Mouse (Mus musculus) A20 (cell line): ENCODE data around the gene Dock1.

Experiments
- DNase-seq: peaks from one replicate; pipeline ENCODE4 v3.0.0-alpha.2; 2011; ENCODE audit warnings: low read depth, low spot score

Dock1 gene

DNA sequence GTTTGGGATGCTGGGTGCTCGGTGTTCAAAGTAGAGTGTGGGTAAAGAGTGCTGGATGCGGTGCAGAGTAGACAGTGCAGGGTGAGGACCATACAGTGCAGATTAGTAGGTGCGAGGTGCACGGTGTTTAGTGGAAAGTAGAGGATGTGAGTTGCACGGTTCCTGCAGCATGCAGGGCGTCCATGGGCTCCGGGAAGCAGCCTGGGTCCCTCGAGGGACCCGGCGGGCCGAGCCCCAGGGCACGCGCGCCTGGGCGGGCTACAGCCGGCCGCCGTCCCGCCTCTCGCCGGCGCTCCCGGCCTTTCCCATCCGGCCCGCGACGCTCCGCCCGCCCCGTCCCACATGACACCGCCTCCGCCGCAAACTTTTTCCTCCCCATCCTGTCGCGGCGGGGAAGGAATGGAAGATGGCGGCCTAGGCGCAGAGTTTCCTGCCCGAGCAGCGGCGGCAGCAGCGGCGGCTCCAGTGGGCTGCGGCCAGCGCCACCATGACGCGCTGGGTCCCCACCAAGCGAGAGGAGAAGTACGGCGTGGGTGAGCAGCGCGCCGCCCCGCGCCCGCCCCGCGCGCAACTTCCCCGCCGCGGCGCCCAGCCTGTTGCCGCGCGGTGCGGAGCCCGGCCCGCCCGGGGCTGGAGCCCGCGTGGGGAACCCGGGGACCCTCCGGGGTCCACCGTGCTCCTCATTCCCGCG, at the start of gene Dock1:
Gene Dock1, plus strand, starts transcription at position 343 of the 691 bp plus-strand sequence.
- DNase-seq = no peak

DNA sequence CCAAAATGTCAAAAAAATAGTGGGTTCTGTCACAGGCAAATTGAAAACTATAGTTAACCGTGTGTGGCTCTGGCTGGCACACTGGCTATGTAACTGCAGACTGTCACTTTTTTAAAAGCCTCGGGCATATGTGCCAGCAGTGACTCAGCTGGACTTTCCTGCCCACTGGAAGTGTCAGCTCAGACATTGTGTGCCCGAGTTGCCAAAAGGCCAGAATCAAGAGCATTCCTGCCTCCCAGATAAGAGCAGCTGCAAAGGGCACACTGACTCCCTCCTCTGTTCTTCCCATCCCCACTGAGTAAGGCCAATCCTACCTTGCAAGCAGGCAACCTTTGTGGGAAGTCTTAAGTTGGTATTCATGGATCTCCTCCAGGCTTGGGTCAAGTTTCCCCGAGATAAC, 42.5 kb upstream of the Dock1 start:
- DNase-seq = no peak

DNA sequence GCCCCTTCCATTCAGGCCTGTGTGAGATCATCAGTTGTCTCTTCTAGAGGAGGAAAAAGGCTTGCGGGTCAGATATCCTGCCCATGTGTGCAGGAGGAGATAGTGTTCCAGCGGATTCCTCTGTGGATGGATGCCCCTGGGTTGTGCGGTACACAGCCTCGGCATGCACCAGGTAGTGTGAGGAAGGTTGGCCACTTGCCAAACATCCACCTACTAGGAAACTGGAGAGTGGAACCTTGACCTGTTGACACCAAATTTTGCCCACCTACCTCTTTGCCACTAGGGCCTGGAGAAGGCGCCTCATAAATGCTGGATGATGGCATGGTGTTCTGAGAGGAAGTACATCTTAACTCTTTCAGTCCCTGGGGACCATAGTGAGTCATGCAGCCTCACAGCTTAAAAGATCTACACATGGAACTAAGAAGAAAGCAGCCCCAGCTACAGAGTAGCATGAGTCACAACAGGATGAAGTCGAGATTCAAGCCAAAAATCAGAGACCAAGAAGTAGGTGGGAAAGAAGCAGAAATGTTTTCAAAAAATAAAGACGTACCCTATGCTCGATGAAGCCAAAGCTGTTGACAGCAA, 20.1 kb upstream of the Dock1 start:
- no peak for DNase-seq

DNA sequence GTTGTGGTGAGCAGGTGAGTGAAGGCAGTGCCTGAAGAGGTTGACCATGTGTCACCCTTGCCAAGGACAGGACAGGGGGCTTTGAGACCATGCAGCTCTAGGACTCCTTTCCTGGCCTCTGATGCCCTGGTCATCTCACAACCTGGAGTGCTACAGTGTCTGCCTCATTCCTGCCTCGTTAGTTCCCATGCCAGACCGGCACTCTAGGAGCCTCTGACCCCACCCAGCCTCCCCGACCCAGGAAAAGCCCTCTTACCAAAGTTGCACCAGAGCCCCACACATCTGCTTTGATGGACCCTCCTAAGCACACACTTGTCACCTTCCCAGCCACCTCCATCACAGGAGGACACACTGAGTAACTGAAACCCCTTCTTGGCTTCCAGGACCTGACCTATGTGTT, 19.4 kb upstream of the Dock1 start:
- DNase-seq = no peak

DNA sequence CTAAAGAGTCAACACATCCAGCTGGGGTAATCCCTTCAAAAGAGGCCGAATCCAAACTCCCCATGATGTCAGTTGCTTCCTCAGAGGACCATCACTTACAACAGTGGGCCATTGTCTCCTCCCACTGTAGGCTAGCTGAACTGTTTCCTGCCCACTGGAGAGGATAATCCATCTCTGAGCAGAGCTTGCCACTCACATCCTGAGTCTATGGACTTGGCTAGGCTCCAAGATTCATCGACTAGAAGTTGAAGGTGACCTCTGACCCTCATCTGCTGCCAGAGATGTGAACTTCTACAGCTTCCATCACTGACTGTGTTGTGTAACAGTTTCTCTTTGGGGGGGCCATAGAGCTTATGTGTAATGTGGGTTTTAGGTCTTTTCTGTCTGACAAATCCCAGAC, 7.2 kb upstream of the Dock1 start:
- DNase-seq = no peak

DNA sequence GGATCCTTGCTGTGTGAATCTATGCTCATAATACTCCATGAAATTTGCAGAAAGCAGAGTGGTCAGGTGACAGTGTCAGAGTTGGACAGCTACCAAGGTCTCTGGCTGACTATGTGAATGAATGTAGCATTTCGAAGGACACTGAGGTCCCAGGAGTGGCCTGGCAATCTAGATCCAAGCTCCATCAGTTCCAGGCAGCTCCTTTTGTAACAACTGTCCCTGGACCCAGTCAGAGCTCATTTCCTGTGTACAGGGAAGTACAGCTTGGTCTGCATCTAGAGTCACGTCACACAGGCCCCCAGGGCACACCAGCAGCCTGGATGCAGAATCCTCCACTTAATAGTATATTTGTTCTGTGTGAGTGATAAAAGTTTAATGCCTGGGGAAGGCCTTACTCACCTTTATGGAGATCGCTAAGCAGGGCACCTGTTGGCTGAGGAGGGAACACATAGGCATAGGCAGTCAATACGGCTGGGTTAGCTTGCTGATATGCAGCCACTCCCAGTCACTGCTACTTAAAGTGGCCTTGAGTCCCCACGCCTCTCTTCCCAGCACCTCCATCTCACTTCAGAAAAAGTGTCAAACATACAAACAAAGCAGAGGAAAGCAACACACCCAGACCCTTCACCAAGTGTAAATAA, 4.7 kb upstream of the Dock1 start:
- no peak for DNase-seq

DNA sequence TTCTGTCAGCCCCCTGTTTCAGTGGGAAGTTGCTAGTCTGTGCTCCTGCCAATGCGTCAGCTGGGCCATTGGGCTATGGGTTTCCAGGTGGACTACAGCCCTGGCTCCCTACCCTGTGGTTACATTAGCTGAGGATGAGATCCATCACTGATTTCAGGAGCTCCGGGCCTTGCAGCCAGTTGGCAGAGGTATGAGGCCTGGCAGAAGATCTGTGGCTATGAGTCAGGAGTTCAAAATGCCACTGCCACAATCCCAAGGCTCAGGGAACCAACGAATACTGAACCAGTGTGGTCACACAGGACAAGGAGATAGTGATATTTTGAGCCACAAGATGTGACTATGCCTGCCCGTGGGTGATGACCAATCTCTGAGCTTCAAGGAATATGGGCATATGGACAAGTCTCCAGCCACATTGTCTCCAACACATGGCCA, 3.2 kb upstream of the Dock1 start:
- no peak for DNase-seq

DNA sequence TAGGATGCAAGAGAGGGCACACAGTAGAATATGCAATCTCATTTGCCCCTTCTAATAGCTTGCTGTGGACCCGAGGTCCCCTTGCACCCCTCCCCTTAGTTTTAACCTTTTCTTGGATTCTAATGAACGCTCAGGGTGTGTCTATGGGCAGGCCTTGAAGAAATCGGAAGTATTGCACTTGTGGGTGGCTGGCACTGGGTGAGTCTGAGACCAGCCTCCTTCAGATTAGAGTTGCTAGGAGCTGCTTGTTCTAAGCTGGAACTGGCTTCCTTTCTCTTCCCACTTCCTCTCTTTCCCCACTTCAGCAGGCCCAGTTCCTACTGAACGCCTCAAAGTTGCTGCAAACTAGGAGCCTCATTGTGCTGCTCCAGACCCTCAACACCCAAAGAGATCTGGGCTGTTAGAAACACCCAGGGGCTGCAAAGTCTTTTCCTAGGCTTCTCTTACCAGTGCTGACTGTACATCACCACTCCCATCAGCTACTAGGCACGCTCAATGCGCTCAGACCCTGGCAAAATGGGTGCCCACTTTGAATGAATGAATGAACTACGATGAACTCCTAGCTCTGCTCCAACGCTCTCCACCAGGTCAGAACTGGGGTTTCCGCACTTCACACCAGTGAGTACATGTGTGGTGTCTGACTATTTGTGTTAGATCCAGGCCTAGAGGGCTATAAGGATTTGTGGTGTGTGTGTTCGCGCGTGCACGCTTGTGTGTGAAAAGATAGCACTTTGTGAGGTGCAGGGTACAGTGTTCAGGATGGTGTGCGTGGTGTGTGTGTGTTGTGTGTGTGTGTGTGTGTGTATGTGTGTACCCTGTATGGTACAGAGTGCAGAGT, 761 bp upstream of the Dock1 start:
- no peak for DNase-seq

DNA sequence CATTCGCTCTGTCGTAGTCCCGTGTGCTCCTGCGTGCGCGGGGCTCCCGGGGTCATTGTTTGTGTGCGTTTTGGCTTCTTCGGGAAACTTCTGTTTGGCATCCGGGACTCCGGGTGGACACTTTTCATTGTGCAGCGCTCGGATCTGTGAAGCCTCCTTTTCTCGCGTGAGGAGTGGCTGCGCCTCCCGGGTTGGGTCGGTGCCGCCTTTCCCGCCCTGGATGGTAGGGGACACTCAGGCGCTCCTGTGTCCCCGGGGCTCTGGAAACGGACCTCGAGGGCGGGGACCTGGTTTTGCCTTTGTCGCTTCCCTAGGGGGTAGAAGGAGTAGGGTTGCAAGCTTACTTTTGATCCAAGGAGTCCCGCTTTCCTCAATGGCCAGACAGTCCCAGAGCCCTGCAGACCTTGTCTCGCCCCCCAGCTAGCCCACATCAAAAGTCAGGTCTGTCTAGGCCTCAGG, 578 bp downstream of the Dock1 start:
- DNase-seq = no peak

DNA sequence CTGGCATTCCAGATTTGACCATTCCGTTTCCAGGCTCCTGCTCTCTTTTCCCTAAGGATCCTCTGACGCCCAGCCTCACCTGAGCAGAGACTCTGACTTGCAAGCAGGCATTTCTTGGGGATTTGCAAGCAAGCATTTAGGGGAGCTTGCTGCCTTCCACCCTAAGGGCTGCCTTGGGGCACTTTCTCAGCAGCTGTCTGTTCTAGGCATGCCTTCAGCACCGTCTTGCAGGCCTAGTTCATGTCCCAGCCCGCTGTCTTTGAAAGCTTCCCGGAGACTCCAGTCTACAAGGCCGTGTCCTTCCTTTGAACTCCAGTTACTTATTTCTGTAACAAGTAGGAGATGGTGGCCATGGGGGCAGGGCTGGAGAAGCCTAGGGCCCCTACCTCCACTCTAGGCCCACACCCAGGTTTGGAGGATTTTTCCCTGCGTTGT, 1.0 kb downstream of the Dock1 start:
- no peak for DNase-seq

DNA sequence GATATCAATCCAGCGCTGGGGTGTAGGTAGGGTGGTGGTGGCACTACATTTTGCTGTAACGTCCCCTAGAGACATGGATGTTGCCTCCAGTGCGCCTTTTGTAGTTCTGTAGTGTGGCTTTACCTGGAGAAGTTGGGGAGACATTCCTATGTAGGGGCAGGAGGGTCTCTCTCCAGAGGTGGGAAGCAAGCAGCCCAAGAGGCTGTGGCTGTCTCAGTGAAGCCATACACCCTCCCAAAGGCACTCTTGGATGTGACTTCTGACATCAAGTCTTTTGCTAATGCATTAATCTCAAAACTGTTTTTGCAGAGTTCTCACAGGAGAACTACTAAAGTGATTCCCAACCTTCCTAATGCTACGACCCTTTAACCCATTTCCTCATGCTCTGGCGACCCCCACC, 2.7 kb downstream of the Dock1 start:
- DNase-seq = no peak

DNA sequence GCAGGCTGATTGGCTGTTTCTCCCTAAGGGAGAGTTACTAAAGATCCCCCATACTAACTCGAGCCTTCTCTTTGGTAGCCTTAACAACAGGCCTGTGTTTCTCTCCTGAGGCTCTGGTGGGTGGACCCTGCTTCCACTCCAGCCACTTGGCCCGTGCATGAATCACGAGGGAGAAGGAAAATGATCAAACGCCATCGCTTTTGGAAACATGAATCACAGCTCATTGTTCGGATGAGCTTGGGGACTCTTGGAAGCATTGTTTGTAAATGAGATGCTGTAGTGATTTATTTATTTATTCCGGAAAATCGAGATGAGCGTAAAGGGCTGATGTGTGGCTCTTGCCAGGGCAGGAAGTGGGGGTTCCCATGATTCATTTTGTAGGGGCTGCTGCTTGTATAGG, 3.5 kb downstream of the Dock1 start:
- DNase-seq = no peak

DNA sequence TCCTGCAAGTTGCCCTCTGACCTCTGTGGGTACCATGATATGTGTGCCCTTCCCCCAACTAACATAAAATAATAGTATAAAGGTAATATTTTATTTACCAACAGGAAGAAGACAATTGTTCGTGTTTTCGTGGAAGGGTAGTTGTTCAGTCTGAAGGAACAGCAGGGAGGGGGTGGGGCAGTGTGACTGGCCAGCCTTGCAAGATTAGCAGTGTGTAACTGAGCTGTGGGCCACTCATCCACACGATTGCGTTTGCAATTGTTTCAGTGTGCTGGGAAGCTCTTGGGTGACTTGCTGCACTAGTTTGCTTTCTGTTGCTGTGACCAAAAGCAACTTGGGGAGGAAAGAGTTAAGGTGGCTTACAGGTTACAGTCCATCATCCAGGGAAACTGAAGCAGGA, 7.4 kb downstream of the Dock1 start:
- DNase-seq = no peak

DNA sequence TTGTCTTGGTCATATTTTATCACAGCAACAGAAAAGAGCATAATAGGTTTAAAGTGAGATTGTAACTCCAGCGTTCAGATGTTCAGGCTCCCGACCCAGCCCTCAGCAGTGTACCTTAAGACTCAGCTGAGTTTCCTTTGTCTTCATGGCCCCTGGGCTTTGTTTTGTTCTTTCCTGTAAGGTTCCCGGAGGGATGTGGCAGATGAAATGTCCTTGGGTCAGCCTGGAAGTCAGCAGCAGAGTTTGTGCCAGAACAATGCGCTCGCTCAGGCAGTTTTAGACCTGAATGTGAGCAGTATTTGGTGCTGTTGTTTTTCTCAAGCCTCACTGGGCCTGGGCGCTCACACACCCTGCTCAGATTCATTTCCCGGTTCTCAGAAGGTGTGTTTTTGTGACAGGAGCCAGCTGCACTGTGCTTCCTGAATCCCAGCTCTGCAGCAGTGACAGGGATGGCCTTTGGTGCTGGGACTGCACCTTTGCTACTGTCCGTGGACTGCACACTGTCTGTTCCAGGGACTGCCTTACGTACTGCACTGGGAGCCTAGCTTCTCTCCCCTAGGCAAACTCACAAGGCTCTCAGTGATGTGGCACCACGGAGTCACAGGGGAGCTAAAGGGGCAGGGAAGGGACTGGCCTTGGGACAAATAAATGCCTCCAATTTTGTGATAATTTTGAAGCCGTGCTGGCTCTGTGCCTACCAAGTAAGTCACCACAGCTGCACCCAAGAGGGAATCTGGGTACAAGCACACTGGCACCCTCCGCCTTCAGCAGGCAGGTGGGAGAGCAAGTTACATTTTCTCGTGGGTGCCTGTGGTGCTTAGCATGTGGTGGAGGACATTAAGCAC, 9.1 kb downstream of the Dock1 start:
- DNase-seq = no peak

DNA sequence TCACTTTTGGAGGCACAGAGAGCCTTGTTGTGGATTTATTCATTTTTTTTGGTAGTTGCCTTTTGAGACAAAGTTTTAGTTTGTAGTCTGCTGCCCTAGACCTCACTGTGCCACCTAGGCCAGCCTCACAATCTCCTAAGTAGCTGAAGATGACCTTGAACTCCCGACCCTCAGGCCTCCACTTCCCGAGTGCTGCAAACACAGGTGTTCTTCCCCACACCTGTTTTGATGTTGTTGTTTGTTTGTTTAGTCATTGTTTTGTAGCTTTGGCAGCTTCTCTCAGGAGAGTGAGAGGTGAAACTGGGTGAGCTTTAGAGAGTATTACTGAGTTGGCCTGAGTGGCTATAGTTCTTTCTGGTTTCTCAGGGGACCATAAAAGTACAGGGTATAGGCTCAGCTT, 9.7 kb downstream of the Dock1 start:
- DNase-seq = no peak

DNA sequence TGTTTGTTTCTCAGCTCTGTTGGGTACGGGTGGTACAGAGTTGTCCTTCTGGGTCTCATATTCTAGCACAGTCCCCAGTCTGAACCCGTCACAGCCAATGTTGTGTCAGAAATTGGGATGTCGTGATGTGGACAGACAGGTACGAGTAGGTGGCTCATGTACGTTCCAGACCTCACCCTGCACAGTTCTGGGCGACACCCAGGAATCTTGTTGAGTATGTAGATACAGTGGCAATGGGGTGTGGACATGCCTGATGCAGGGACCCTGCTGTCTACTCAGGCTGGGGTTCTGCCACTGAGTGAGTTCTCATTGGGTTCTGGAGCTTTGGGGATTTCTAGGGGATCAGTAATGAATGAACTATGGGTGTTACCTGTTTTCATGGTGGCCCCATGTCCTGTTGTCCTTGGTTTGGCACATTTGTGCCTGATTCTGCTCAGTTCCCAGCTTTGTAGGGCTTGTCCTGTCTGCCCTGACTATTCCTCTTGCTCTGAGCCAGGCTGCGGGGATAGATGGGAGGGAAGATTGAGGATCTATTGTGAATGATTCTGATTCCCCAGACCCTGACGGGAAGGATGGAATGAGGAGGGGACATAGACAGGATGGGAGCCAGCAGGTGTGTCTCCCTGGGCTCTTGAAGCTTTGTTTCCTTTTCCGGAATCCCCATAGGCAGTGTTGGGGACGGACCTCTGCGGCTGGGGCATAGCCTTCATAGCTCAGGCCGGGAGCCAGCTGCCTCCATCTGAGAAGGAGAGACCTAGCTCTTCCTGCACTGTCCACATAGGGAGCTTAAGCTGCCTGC, 11.5 kb downstream of the Dock1 start:
- no peak for DNase-seq

DNA sequence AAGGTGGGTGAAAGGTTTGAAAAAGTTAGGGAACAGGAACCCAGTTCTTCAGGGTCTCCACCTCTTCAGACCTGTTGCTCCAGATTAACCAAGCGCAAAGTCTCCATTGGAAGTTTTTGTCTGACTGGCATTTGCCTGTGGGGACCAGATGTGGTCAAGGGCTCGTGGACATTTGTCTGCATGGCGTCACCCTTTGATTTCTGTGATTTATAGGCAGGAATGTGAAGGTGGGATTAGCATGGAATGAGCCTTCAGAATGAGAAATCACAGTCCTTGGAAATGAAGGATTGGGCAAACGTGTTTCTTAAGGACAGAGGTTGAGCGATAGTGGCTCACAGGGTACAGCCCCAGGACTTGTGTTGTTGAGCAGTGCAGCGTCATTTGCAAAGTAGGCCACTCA, 17.9 kb downstream of the Dock1 start:
- no peak for DNase-seq

DNA sequence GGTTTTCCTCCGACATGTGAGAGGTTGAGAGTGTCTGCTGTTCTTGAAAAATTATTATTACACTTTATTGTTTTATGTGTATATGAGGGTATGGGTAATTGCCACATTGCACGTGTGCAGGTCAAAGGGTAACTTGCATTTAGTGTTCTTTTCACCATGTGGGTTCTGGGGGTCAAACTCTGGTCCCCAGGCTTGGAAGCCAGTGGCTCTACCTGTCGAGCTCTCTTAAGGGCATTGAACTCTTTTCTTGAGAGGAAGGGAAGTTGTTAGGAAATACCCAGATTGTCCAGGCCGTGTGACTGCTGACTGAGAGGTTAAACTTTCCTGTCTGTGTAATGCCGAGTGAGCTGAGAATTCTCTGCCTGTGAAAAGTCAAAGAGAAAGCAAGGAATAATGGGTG, 19.7 kb downstream of the Dock1 start:
- DNase-seq = no peak

DNA sequence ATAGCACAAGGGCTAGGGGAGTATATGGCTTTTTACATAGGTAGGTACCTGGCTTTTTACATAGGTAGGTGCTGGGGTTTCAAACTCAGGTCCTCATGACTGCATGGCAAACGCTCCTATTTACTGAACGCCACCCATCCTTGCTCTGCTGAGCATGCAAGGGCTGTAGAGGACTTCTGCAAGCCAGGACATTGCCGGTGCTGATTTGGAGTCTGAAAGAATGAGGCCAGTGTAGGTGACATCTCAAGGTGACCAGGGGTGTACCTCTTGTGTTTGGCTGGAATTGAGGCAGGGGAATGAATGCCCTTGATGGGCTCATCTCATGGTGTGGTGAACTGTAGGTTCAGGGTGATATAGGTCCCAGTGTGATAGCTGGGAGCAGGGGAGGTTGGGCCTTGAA, 20.4 kb downstream of the Dock1 start:
- no peak for DNase-seq

DNA sequence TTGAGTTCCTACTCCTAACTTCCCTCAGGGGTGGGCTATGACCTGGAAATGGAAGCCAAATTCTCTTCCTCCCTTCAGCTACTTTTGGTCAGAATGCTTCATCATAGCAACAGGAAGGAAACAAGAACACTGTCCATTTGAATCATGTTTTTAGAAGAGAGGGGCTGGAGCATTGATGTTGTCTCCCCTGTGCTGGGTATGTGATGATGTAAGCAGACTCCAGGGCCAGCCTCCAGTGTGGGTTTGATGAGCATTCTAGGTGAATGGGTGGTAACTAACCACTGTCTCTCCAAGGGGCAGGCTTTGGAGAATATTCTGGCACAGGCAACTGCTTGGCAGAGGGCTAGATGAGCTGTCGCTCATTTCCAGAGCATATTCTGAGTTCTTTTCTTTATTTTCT, 22.9 kb downstream of the Dock1 start:
- DNase-seq = no peak
